Mouse (Mus musculus) MEL (cell line): ENCODE measurements around the gene Med4. TPM values are rescaled to one million over a fixed set of nuclear protein-coding genes. Genes with fewer than 3 reads are reported as not detected.
A peak's percentile ranks its signal among the peaks of the same experiment; 100 is the strongest.

Source experiments
- DNase-seq: peaks from one replicate; pipeline ENCODE4 v3.0.0; 2011; ENCODE audit warnings: low read depth, low spot score
- H3K27ac ChIP-seq: 2 replicates; pipeline ENCODE4 v1.5.1; 2012; ENCODE audit warnings: low read depth, mild to moderate bottlenecking, control low read depth, low read length, moderate library complexity; ENCODE audit not compliant: control insufficient read depth
- H3K27me3 ChIP-seq, 2 experiments: fragments of 150-350 bp in 1 of 2; sonication (generic) in 1 of 2; 2 replicates each; pipeline ENCODE4 v1.6.1; 2012; ENCODE audit warnings: low read length in 2 of 2, mild to moderate bottlenecking in 2 of 2, improper control_type of control experiment in 1 of 2, moderate library complexity in 1 of 2; ENCODE audit not compliant: insufficient read depth in 2 of 2, control insufficient read depth in 1 of 2
- H3K36me3 ChIP-seq, 2 experiments: 2 replicates each; pipeline ENCODE4 v1.6.1; 2012 to 2014; ENCODE audit warnings: low read length in 2 of 2, improper control_type of control experiment in 1 of 2, inconsistent platforms in 1 of 2, mild to moderate bottlenecking in 1 of 2; ENCODE audit not compliant: insufficient read depth in 2 of 2, control insufficient read depth in 1 of 2
- H3K4me1 ChIP-seq, 2 experiments: fragments of 150-350 bp in 1 of 2; sonication (generic) in 1 of 2; 2 replicates each; pipeline ENCODE4 v1.6.1; 2012; ENCODE audit warnings: low read length in 2 of 2, improper control_type of control experiment in 1 of 2, mild to moderate bottlenecking in 1 of 2; ENCODE audit not compliant: insufficient read depth in 2 of 2, control insufficient read depth in 1 of 2
- H3K4me3 ChIP-seq, 2 experiments: fragments of 150-350 bp in 1 of 2; sonication (generic) in 1 of 2; 2 replicates each; pipeline ENCODE4 v1.5.1; 2012; ENCODE audit warnings: low read depth in 2 of 2, low read length in 2 of 2, mild to moderate bottlenecking in 2 of 2, moderate library complexity in 2 of 2, control low read depth in 1 of 2, improper control_type of control experiment in 1 of 2; ENCODE audit not compliant: control insufficient read depth in 1 of 2, insufficient read depth in 1 of 2
- H3K79me2 ChIP-seq: 2 replicates; pipeline ENCODE4 v1.6.1; 2012; ENCODE audit warnings: mild to moderate bottlenecking, low read length, moderate library complexity; ENCODE audit not compliant: control insufficient read depth, poor library complexity, insufficient read depth
- H3K9ac ChIP-seq: 2 replicates; pipeline ENCODE4 v1.6.1; 2012; ENCODE audit warnings: low read depth, mild to moderate bottlenecking, control low read depth, low read length, moderate library complexity; ENCODE audit not compliant: control insufficient read depth, poor library complexity, severe bottlenecking
- H3K9me3 ChIP-seq: fragments of 150-350 bp; sonication (generic); replicated peaks from 2 replicates; pipeline ENCODE4 v1.6.1; 2012; ENCODE audit warnings: mild to moderate bottlenecking, low read length, improper control_type of control experiment, moderate library complexity; ENCODE audit not compliant: insufficient read depth
- CHD1 ChIP-seq: IDR thresholded peaks from 2 replicates; pipeline ENCODE4 v1.6.1; 2012; ENCODE audit warnings: low read depth, mild to moderate bottlenecking, inconsistent platforms, low read length, improper control_type of control experiment
- CHD2 ChIP-seq: IDR thresholded peaks from 2 replicates; pipeline ENCODE4 v1.6.1; 2011; ENCODE audit warnings: low read length, improper control_type of control experiment
- CTCF ChIP-seq, 3 experiments: IDR thresholded peaks in 2 of 3; conservative IDR thresholded peaks in 1 of 3; 2 replicates each; pipeline ENCODE4 v1.5.1; 2011 to 2012; ENCODE audit warnings: low read length in 3 of 3, low read depth in 2 of 3, mild to moderate bottlenecking in 2 of 3, improper control_type of control experiment in 1 of 3, inconsistent platforms in 1 of 3, mixed read lengths in 1 of 3, moderate library complexity in 1 of 3; ENCODE audit not compliant: control insufficient read depth in 1 of 3, insufficient read depth in 1 of 3, poor library complexity in 1 of 3, severe bottlenecking in 1 of 3
- EP300 ChIP-seq, 2 experiments: IDR thresholded peaks; 2 replicates each; pipeline ENCODE4 v1.6.1; 2011; ENCODE audit warnings: improper control_type of control experiment in 2 of 2, low read length in 2 of 2, low read depth in 1 of 2, mild to moderate bottlenecking in 1 of 2
- GABPA ChIP-seq: IDR thresholded peaks from 2 replicates; pipeline ENCODE4 v1.6.1; 2012; ENCODE audit warnings: low read depth, mild to moderate bottlenecking, inconsistent platforms, low read length, improper control_type of control experiment, moderate library complexity
- HCFC1 ChIP-seq: IDR thresholded peaks from 2 replicates; pipeline ENCODE4 v1.6.1; 2012; ENCODE audit warnings: low read depth, mild to moderate bottlenecking, inconsistent platforms, low read length, improper control_type of control experiment, moderate library complexity
- JUND ChIP-seq: IDR thresholded peaks from 2 replicates; pipeline ENCODE4 v1.6.1; 2011; ENCODE audit warnings: low read depth, mild to moderate bottlenecking, improper control_type of control experiment, low read length
- KAT2A ChIP-seq: conservative IDR thresholded peaks from 2 replicates; pipeline ENCODE4 v1.6.1; 2012; ENCODE audit warnings: low read depth, low read length, improper control_type of control experiment, inconsistent platforms
- MAZ ChIP-seq: IDR thresholded peaks from 2 replicates; pipeline ENCODE4 v1.6.1; 2012; ENCODE audit warnings: low read depth, mild to moderate bottlenecking, inconsistent platforms, low read length, improper control_type of control experiment
- MEF2A ChIP-seq: IDR thresholded peaks from 2 replicates; pipeline ENCODE4 v1.6.1; 2014; ENCODE audit warnings: low read depth, mild to moderate bottlenecking, inconsistent platforms, low read length, improper control_type of control experiment; ENCODE audit not compliant: poor library complexity, insufficient replicate concordance, severe bottlenecking; ENCODE audit errors: extremely low read depth
- MYB ChIP-seq: IDR thresholded peaks from 2 replicates; pipeline ENCODE4 v1.6.1; 2011; ENCODE audit warnings: mild to moderate bottlenecking, low read depth, low read length, improper control_type of control experiment
- MYC ChIP-seq: IDR thresholded peaks from 2 replicates; pipeline ENCODE4 v1.6.1; 2011; ENCODE audit warnings: low read depth, mild to moderate bottlenecking, low read length, improper control_type of control experiment, moderate library complexity
- NELFE ChIP-seq: IDR thresholded peaks from 2 replicates; pipeline ENCODE4 v1.6.1; 2011; ENCODE audit warnings: low read depth, low read length, improper control_type of control experiment
- POLR2A ChIP-seq, 2 experiments: IDR thresholded peaks; 2 replicates each; pipeline ENCODE4 v1.6.1; 2011 to 2012; ENCODE audit warnings: low read length in 2 of 2, mild to moderate bottlenecking in 2 of 2, control low read depth in 1 of 2, improper control_type of control experiment in 1 of 2, low read depth in 1 of 2, moderate library complexity in 1 of 2; ENCODE audit not compliant: control insufficient read depth in 1 of 2, insufficient read depth in 1 of 2, poor library complexity in 1 of 2
- RAD21 ChIP-seq: IDR thresholded peaks from 2 replicates; pipeline ENCODE4 v1.6.1; 2011; ENCODE audit warnings: mild to moderate bottlenecking, low read depth, low read length, improper control_type of control experiment
- RCOR1 ChIP-seq: IDR thresholded peaks from 2 replicates; pipeline ENCODE4 v1.6.1; 2012; ENCODE audit warnings: low read depth, mild to moderate bottlenecking, inconsistent platforms, low read length, improper control_type of control experiment
- SMC3 ChIP-seq: IDR thresholded peaks from 2 replicates; pipeline ENCODE4 v1.6.1; 2011; ENCODE audit warnings: low read depth, low read length, improper control_type of control experiment
- TAL1 ChIP-seq: IDR thresholded peaks from 2 replicates; pipeline ENCODE4 v1.6.1; 2012; ENCODE audit warnings: mild to moderate bottlenecking, inconsistent platforms, low read length, moderate library complexity, mixed read lengths
- TCF12 ChIP-seq: IDR thresholded peaks from 2 replicates; pipeline ENCODE4 v1.6.1; 2014; ENCODE audit warnings: low read depth, mild to moderate bottlenecking, inconsistent platforms, low read length, improper control_type of control experiment, moderate library complexity
- UBTF ChIP-seq: IDR thresholded peaks from 2 replicates; pipeline ENCODE4 v1.6.1; 2012; ENCODE audit warnings: low read depth, mild to moderate bottlenecking, inconsistent platforms, low read length, improper control_type of control experiment, moderate library complexity, borderline replicate concordance; ENCODE audit not compliant: insufficient read depth
- ZC3H11A ChIP-seq: IDR thresholded peaks from 2 replicates; pipeline ENCODE4 v1.6.1; 2012; ENCODE audit warnings: low read depth, mild to moderate bottlenecking, inconsistent platforms, low read length, improper control_type of control experiment
- ZNF384 ChIP-seq: IDR thresholded peaks from 2 replicates; pipeline ENCODE4 v1.6.1; 2012; ENCODE audit warnings: low read depth, mild to moderate bottlenecking, inconsistent platforms, low read length, improper control_type of control experiment
- polyA plus RNA-seq, 2 experiments: library from polyadenylated mRNA; stranded (reverse) in 1 of 2; unstranded in 1 of 2; fragments of >175 nt in 1 of 2; fragments of >200 nt in 1 of 2; gene quantifications; 2 replicates each; pipeline versions ENCODE4 v1.2.1 to v1.2.4; 2012; ENCODE audit warnings: low replicate concordance in 2 of 2, low read depth in 1 of 2; ENCODE audit not compliant: insufficient read length in 2 of 2, insufficient read depth in 1 of 2, missing spikeins in 1 of 2
- total RNA-seq: library from RNA; depleted of rRNA; stranded (reverse); fragments of 300-350 nt; gene quantifications from 2 replicates; pipeline ENCODE4 v1.2.3, GENCODE M21; 2012

The Med4 gene
- total and polyA plus RNA-seq, 3 experiments, result 62.2 to 69.2 TPM; not detected in 1

GRCm38 (mm10) chr14:73472205-73472604, 37.6 kb upstream of the Med4 start:
- Histone ChIP-seq H3K79me2 (no peaks in the 10 kb centered on the region), H3K9ac (no peak overlapping the region), H3K4me1 (peaks cover 0 to 11% of the 10 kb centered on the region in 2 experiments; a peak in 2 of 4 replicates), H3K9me3 (no peaks in the 10 kb centered on the region), H3K27ac (no peak overlapping the region), H3K27me3 (no peaks in the 10 kb centered on the region; a peak in 1 of 4 replicates), H3K36me3 (peaks cover 0 to 8% of the 10 kb centered on the region in 2 experiments; a peak in 2 of 4 replicates), H3K4me3 (no peak overlapping the region)
- peak; percentile 12 for DNase-seq
- no peak for TF ChIP-seq MYB
- TF ChIP-seq MYC, result no peak
- no peak for TF ChIP-seq HCFC1
- no peak for TF ChIP-seq POLR2A (IDR thresholded peaks at IDR 0.05; ENCODE audit: control insufficient read depth in 1 of 2, insufficient read depth in 1 of 2, low read depth in 1 of 2, low read length in 2 of 2, poor library complexity in 1 of 2)
- TF ChIP-seq EP300 (IDR thresholded peaks at IDR 0.05; ENCODE audit: low read depth in 1 of 2, low read length in 2 of 2), result no peak

GRCm38 (mm10) chr14:73473670-73474460, 36.0 kb upstream of the Med4 start:
- Histone ChIP-seq H3K27me3 (no peaks in the 10 kb centered on the region), H3K36me3 (peaks cover 0 to 8% of the 10 kb centered on the region in 2 experiments; a peak in 2 of 4 replicates), H3K79me2 (no peaks in the 10 kb centered on the region)
- TF ChIP-seq TCF12 (no peak), MEF2A (no peak), EP300 (IDR thresholded peaks at IDR 0.05; ENCODE audit: low read depth in 1 of 2, low read length in 2 of 2) (no peak), SMC3 (no peak), RCOR1 (no peak), KAT2A (no peak), CTCF (IDR thresholded peaks at IDR 0.05 in 2 of 3, conservative IDR thresholded peaks at IDR 0.05 in 1 of 3; ENCODE audit: control insufficient read depth in 1 of 3, insufficient read depth in 1 of 3, low read depth in 2 of 3, low read length in 3 of 3, poor library complexity in 1 of 3, severe bottlenecking in 1 of 3) (no peak), ZNF384 (no peak), POLR2A (IDR thresholded peaks at IDR 0.05; ENCODE audit: control insufficient read depth in 1 of 2, insufficient read depth in 1 of 2, low read depth in 1 of 2, low read length in 2 of 2, poor library complexity in 1 of 2) (no peak), CHD1 (no peak), UBTF (no peak), TAL1 (no peak), HCFC1 (no peak), GABPA (no peak), NELFE (no peak), RAD21 (no peak), CHD2 (no peak), JUND (no peak), MAZ (no peak), ZC3H11A (no peak)
- TF ChIP-seq, all 39 proteins: peak for 0
- H3K4me3 ChIP-seq, result no peak overlapping the region
- H3K4me1 ChIP-seq, result peaks cover 0 to 11% of the 10 kb centered on the region in 2 experiments; a peak in 2 of 4 replicates
- no peaks in the 10 kb centered on the region for H3K9me3 ChIP-seq
- no peak overlapping the region for H3K9ac ChIP-seq
- DNase-seq, result peak; percentile 12
- no peak overlapping the region for H3K27ac ChIP-seq
